Mouse (Mus musculus): ENCODE measurements around the gene Ispd.

Ispd gene

GRCm38 (mm10) chr12:36468325-36469044 is 87.2 kb downstream of the Ispd start:
- no peak for DNase-seq (ENCODE audit: extremely low spot score)

- no peak for DNase-seq (ENCODE audit: extremely low spot score)
Measured at GRCm38 (mm10) chr12:36471411-36471810, 90.2 kb downstream of the Ispd start.

GRCm38 (mm10) chr12:36474171-36474570 is 92.9 kb downstream of the Ispd start:
- no peak for DNase-seq (ENCODE audit: extremely low spot score)

GRCm38 (mm10) chr12:36475269-36475668 is 94.0 kb downstream of the Ispd start:
- no peak for DNase-seq (ENCODE audit: extremely low spot score)

DNA sequence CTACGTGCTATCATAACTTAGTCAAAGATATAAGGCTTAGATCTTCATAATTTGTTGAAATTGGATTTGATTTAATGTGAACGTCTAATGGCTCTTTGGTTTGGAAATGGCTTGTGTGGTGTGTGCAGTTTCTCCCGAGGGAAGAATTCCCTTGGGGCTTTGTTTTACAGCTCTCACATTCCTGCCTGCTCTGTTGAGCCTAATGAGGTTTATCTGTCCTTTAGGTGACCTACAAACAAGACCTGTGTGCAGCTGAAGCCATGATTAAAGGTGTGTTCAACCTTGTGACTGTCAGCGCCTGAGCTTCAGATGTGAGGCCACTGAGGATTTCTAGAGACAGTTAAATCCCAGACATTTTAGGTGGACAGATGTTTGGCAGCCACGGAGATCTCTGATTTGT is 95.2 kb downstream of the Ispd start:
- DNase-seq (ENCODE audit: extremely low spot score), result peak; percentile 9

GRCm38 (mm10) chr12:36477501-36477900 is 96.3 kb downstream of the Ispd start:
- no peak for DNase-seq (ENCODE audit: extremely low spot score)

- DNase-seq (ENCODE audit: extremely low spot score), result no peak
Measured at GRCm38 (mm10) chr12:36477926-36478325, 96.7 kb downstream of the Ispd start.

DNA sequence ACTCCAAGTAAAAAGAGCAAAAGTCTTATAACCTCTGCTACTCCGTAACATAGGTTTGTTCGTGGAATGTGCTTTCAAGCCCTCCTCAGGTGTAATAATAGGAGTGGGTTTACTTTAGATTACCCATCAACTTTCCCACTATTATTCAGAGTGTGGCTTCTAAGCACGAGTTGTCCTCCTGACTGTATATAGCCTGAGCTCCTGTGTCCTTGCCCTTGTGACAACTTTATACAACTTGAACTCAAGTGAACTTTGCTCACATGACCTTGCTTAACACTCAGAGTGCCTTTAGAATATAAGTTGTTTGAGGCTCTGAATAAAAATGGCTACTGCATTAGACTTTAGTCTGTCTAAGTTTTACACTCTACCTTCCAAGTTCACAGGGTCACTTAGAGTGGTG is 100.5 kb downstream of the Ispd start:
- no peak for DNase-seq (ENCODE audit: extremely low spot score)

GRCm38 (mm10) chr12:36483346-36483745 is 102.1 kb downstream of the Ispd start:
- peak; percentile 19 for DNase-seq (ENCODE audit: extremely low spot score)

- no peak for DNase-seq (ENCODE audit: extremely low spot score)
Measured at GRCm38 (mm10) chr12:36497565-36497964, 116.3 kb downstream of the Ispd start.

DNA sequence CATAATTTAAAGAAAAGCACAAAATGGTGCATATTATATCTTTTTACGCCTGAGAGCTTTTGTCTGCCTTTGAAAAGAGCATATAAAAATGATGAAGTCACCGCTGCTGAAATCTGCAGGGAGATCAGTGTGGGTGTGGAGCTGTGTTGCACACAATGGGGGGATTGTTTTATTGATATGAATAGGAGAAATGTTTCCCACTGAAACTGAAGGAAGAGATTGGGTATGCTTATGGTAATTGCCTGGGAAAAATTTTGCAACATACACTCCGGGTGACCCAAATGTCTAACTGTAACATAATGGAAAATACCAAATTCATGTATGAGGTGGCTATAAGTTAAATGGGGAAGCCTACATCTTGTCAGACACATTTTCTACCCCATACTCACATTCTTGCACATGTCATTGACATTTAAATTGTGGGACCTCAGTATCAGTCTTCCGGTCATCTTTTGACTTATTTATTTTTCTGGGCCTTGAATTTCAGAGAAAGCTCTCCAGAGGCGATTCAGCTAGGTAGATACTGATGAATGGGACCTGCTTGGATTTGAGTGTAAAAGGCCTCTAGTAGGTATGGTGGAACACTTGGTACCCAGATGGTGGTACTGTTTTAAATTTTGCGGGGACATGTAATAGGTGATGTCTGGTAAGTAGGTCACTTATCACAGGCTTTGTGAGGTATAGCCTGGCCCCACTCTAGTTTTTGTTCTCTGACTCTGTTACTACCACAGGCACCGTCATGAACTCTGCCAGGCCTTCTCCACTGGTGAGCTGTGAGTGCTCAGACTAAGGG is 126.1 kb downstream of the Ispd start:
- no peak for DNase-seq (ENCODE audit: extremely low spot score)

DNA sequence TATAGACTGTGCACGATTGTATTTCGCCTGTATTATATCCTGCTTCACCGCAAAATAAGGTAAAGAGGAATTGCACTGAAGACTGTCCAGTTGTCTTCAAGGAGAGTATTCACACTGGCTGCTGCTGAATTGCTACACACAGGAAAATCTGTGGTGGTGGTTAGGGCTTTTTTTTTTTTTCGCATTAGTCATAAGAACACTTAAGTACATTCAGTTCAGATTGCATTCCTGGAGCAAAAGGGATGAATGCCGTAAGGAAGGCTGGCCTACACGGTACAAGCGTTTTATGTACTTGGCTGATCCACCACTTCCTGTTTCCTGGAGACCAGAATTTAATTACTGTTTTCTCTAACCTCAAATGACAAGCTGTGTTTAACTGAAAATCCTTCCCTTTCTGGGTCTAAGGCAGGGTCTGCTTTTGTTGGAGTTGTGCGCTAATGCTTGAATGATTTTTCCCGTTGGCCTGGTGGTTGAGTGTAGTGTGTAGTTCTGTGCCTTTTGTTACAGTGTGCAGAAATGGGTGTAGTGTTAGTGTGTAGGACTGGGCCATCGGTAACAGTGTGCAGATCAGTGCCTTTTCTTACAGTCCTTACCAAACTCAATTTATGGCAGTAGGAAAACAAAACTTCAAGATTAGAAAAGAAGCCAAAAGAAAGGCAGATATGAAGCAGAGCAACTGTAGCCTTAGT is 128.8 kb downstream of the Ispd start:
- no peak for DNase-seq (ENCODE audit: extremely low spot score)

GRCm38 (mm10) chr12:36521774-36522173 is 140.5 kb downstream of the Ispd start:
- DNase-seq (ENCODE audit: extremely low spot score), result no peak

DNA sequence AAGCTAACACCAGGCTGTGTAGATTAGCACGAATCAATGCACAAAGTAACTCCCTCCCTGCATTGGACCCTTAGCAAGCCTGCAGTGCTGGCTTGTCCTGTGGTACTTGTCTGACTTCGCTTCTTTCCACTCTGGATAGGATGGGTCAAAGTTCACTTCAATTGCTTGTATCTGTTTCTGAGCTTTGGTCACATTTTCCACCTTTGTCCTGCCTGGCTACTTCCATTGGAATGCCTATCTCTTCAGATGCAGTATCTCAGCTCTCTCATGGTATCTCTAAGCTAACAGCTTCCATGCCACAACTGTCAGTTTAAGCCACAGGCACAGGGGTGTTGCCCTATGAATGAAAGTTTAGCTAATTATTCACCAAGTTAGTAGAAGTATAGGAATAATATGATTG is 142.3 kb downstream of the Ispd start:
- DNase-seq (ENCODE audit: extremely low spot score), result no peak

DNA sequence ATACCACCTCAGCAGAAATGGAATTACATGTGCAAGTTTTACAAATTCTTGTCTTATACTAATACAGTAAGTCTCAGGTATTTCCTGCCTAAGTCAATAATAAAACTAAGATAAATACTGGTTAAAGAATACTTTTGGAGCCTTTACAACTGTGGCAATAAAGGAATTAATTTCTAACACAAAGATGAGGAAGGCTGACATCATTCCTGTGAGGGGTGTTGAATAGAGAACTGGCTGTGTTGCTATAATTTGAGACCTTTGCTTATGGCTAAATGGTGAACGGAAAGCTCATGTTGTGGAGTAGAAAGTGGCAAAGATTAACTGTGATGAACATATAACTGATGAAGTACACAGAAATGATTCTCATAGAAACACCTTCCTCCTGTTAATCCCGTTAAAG is 149.7 kb downstream of the Ispd start:
- no peak for DNase-seq (ENCODE audit: extremely low spot score)

DNA sequence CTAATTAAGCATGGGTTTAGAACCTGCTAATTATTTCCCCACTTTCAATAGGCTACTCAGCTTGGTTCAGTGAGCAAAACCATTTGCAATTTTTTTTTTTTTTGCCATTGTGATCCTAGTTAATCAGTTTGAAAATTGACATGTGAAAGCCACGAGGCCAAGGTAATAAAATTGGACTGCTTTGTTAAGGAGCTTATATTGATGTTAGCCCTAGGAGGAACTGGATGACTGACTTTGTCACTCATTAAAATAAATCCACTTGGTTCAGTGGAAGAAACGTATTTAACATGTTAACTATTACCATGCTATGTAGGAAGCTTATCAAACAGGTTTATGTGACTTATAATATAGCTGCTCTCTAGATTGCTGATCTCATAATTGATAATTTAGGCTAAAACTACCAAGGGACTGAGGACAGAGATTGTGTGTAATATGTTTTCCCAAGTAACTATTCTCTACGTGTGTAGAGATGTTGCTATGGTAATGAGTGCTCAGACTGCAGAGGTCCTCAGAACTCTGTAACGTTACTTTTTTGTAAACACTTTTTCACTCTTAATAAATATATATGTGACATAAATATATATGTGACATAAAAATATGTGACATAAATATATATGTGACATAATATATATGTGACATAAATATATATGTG is 150.3 kb downstream of the Ispd start:
- no peak for DNase-seq (ENCODE audit: extremely low spot score)

DNA sequence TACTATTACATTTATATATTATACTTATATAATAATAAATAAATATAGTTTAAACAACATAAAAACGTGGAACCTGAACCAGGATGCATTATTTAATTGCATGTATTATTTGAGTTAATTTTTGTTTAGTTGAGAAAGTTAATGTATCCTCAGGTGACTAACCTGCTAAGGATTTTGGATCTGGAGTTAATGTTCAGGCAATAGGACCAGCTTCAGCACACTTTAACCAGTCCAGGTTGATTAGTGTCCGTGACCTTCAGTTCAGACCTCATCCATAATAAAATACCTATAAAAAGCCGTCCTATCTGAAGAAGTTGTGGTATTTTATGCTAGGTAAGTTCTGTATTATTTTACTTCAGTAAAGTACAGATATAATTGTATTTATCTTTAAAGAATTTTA is 151.3 kb downstream of the Ispd start:
- no peak for DNase-seq (ENCODE audit: extremely low spot score)

GRCm38 (mm10) chr12:36533160-36533900 is 152.1 kb downstream of the Ispd start:
- DNase-seq (ENCODE audit: extremely low spot score), result no peak

- no peak for DNase-seq (ENCODE audit: extremely low spot score)
Measured at GRCm38 (mm10) chr12:36534589-36534988, 153.3 kb downstream of the Ispd start.

- peak; percentile 4 for DNase-seq (ENCODE audit: extremely low spot score)
Measured at GRCm38 (mm10) chr12:36545318-36545717, 164.1 kb downstream of the Ispd start.

DNA sequence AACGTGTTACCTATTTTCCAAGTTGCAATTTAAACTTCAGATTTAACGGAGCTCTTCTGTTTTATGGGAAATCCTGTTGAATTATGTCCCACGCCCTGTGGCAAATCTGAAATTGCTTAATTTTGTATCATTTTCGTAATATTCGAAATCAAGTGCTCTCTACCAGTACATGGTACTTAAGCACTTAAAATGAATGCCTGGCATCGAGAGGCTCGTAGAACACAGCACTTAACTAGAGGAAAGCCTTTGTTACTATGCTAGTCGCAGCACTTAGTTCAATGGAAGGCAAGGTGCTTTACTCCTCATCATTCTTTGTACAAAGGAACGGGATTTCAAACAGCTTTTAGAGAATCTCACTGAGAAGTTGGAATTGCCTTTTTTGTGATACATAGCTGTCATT is 168.2 kb downstream of the Ispd start:
- DNase-seq (ENCODE audit: extremely low spot score), result no peak

All from embryo, embryonic 9.5 days (tissue).